In the genomic region with DNA sequence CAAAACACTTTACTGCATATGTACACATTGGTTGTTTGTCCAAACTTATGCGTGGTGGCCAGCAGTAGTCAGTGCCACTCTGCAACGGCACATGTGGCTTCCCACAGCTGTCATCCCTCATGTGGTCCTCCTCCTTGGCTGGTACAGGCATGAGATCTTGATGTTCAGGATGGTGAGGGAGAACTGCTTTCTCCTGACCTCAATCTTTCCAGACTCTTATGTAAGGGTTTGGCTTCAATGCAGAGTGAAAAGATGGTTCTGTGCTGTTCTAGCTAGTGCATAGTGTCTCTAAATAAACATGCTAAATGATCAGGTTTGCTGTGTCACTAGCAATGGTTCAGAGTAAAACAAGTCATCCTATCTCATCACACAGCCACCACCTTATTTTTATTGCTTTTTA, we compare ENCODE assay signal across 10 mouse cellular contexts.
"Had no signal": no experiment of that assay in that cellular context is flagged by ENCODE, and none has a peak within 500 bp of the region (broad histone marks: within the 10 kb centered on the region; RNA-seq: fewer than 3 reads in every experiment).

No protein-coding gene starts in this region.

- DNase-seq: kidney, adult 2 months; kidney, postnatal 25 days; layer of hippocampus, adult 9-11 months; liver; lung, adult 18-20 months; lung, postnatal 4 days; midbrain, embryonic 14.5 days; right cerebral cortex, postnatal 25 days; spleen, adult 18-20 months; thymus, postnatal 25 days had no signal
